ENCODE assay signal across 27 mouse cellular contexts in the genomic region with DNA sequence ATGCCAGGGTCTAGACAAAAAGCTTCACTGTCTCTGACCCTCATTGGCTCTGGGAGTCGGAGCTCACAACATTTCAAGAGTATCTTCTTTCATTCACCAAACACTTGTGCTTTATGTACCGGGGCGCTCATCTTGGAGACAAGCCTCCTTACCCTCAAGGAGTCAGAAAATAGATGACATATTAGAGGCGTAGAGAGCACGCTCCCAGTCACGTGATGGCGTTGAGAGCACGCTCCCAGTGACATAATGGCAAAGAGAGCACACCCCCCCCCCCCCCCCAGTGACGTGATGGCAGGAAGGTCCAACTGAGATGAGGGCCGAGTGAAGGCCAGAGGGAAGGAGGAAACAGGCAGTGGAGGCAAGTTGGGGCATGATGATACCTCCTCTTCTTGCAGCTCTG.
A peak's percentile ranks its signal among the peaks of the same experiment; 100 is the strongest.
DNase-seq lines count a peak whose midpoint lies in the region; ATAC-seq and TF ChIP-seq lines count a peak whose summit lies in the region.
"Had no signal": no experiment of that assay in that cellular context is flagged by ENCODE, and none has a peak within 500 bp of the region (broad histone marks: within the 10 kb centered on the region; RNA-seq: fewer than 3 reads in every experiment).

No protein-coding gene starts in this region.

- no peak for TF ChIP-seq POLR2A in cortical plate, adult 2 months (IDR thresholded peaks at IDR 0.05; ENCODE audit: extremely low read depth, insufficient read depth, low read length)

- H3K4me2 ChIP-seq in heart, embryonic 12.5 days: no peak overlapping the region
- no peak overlapping the region for H3K4me2 ChIP-seq in heart, embryonic 11.5 days
- no peak overlapping the region for H3K4me2 ChIP-seq in heart, postnatal 0 days (ENCODE audit: low read depth, low read length)
- H3K4me2 ChIP-seq in midbrain, embryonic 13.5 days (replicated peaks): no peak overlapping the region
- H3K4me2 ChIP-seq: hindbrain, embryonic 12.5 days; intestine, embryonic 15.5 days; liver, embryonic 12.5 days; midbrain, embryonic 12.5 days; neural tube, embryonic 13.5 days had no signal

- TF ChIP-seq EP300 in heart, postnatal 0 days (IDR thresholded peaks at IDR 0.05; ENCODE audit: low read depth): no peak

- peak overlapping the region; percentile 54 for H3K27ac ChIP-seq in heart, embryonic 12.5 days (ENCODE audit: poor library complexity, severe bottlenecking)
- H3K27ac ChIP-seq in heart, embryonic 11.5 days (ENCODE audit: low read depth, low read length): no peak overlapping the region
- peak overlapping the region; percentile 69 for H3K27ac ChIP-seq in heart, postnatal 0 days (ENCODE audit: low read depth)
- peak overlapping the region; percentile 95 for H3K27ac ChIP-seq in layer of hippocampus, adult 2 months
- peak overlapping the region; percentile 96 for H3K27ac ChIP-seq in cortical plate, adult 2 months (ENCODE audit: insufficient read depth, low read length)
- H3K27ac ChIP-seq in midbrain, embryonic 13.5 days: no peak overlapping the region
- H3K27ac ChIP-seq: forebrain, embryonic 10.5 days; hindbrain, embryonic 12.5 days; hindbrain, postnatal 0 days; intestine, embryonic 15.5 days; liver, embryonic 12.5 days; midbrain, embryonic 12.5 days; neural tube, embryonic 13.5 days had no signal

- ATAC-seq in heart, embryonic 12.5 days (ENCODE audit: insufficient number of reproducible peaks, low FRiP score): no peak
- no peak for ATAC-seq in heart, embryonic 11.5 days (replicated peaks; ENCODE audit: insufficient number of reproducible peaks, low FRiP score, low TSS enrichment)
- ATAC-seq in heart, postnatal 0 days (ENCODE audit: insufficient read depth, low read depth): no peak
- ATAC-seq in midbrain, embryonic 13.5 days: no peak
- ATAC-seq: activated CD4-positive, CD25-positive, alpha-beta regulatory T cell, adult 4 months; CD4-positive, CD25-positive, alpha-beta regulatory T cell, adult 4 months; forebrain, embryonic 16.5 days; intestine, embryonic 15.5 days; liver, embryonic 12.5 days; liver, postnatal 0 days had no signal

- H3K27me3 ChIP-seq in heart, embryonic 12.5 days (replicated peaks): no peaks in the 10 kb centered on the region
- no peaks in the 10 kb centered on the region for H3K27me3 ChIP-seq in heart, embryonic 11.5 days (ENCODE audit: control insufficient read depth, insufficient read depth, low read length)
- H3K27me3 ChIP-seq in heart, postnatal 0 days (ENCODE audit: control insufficient read depth, insufficient read depth, low read length): no peaks in the 10 kb centered on the region
- no peaks in the 10 kb centered on the region for H3K27me3 ChIP-seq in midbrain, embryonic 13.5 days
- H3K27me3 ChIP-seq: hindbrain, embryonic 12.5 days; intestine, embryonic 15.5 days; liver, embryonic 12.5 days; megakaryocyte, embryonic 14.5 days; neural tube, embryonic 13.5 days had no signal

- peaks cover 5% of the 10 kb centered on the region; the same call in 1 of the 2 replicates for H3K9me3 ChIP-seq in heart, embryonic 12.5 days (replicated peaks)
- no peaks in the 10 kb centered on the region for H3K9me3 ChIP-seq in heart, embryonic 11.5 days (replicated peaks; ENCODE audit: control insufficient read depth, low read length)
- H3K9me3 ChIP-seq in heart, postnatal 0 days (replicated peaks; ENCODE audit: control insufficient read depth, low read length): no peaks in the 10 kb centered on the region
- no peaks in the 10 kb centered on the region for H3K9me3 ChIP-seq in midbrain, embryonic 13.5 days
- H3K9me3 ChIP-seq: forebrain, embryonic 10.5 days; hindbrain, embryonic 12.5 days; intestine, embryonic 15.5 days; liver, embryonic 12.5 days; midbrain, embryonic 12.5 days; neural tube, embryonic 13.5 days had no signal

- H3K4me3 ChIP-seq in heart, embryonic 12.5 days: no peak overlapping the region
- H3K4me3 ChIP-seq in heart, embryonic 11.5 days (ENCODE audit: low read depth, low read length): no peak overlapping the region
- no peak overlapping the region for H3K4me3 ChIP-seq in heart, postnatal 0 days (ENCODE audit: low read depth, low read length)
- H3K4me3 ChIP-seq in layer of hippocampus, adult 2 months: no peak overlapping the region
- H3K4me3 ChIP-seq in cortical plate, adult 2 months (ENCODE audit: insufficient read depth, low read length): no peak overlapping the region
- H3K4me3 ChIP-seq in midbrain, embryonic 13.5 days (replicated peaks): no peak overlapping the region
- H3K4me3 ChIP-seq: forebrain, embryonic 10.5 days; hindbrain, embryonic 12.5 days; intestine, embryonic 15.5 days; liver, embryonic 12.5 days; megakaryocyte, embryonic 14.5 days; midbrain, embryonic 12.5 days; neural tube, embryonic 13.5 days had no signal

- no peak for DNase-seq in heart, postnatal 0 days (ENCODE audit: low spot score)
- DNase-seq in heart, adult 18-20 months: no peak
- no peak for DNase-seq in layer of hippocampus, adult 2 months (ENCODE audit: low spot score in 2 of 2)
- DNase-seq in layer of hippocampus, adult 9-10 months (ENCODE audit: low spot score): no peak
- DNase-seq: adrenal gland, adult 2 months; adrenal gland, postnatal 36 days; cerebellum, adult 18-20 months; cerebellum, postnatal 10 days; kidney, postnatal 14 days; liver, postnatal 0 days; lung, postnatal 36 days; right cerebral cortex, postnatal 4 days had no signal

- TF ChIP-seq CTCF in heart, postnatal 0 days (IDR thresholded peaks at IDR 0.05; ENCODE audit: low read depth): no peak
- TF ChIP-seq CTCF in layer of hippocampus, adult 2 months (conservative IDR thresholded peaks at IDR 0.05): no peak
- no peak for TF ChIP-seq CTCF in cortical plate, adult 2 months (IDR thresholded peaks at IDR 0.05; ENCODE audit: extremely low read depth, insufficient read depth, low read length)

- H3K9ac ChIP-seq in heart, embryonic 12.5 days: no peak overlapping the region
- no peak overlapping the region for H3K9ac ChIP-seq in heart, embryonic 11.5 days (ENCODE audit: low read depth, low read length)
- no peak overlapping the region for H3K9ac ChIP-seq in heart, postnatal 0 days (replicated peaks; ENCODE audit: low read depth, low read length)
- no peak overlapping the region for H3K9ac ChIP-seq in midbrain, embryonic 13.5 days (replicated peaks)
- H3K9ac ChIP-seq: hindbrain, embryonic 12.5 days; intestine, embryonic 15.5 days; liver, embryonic 12.5 days; liver, postnatal 0 days; midbrain, embryonic 12.5 days; neural tube, embryonic 13.5 days had no signal

- H3K36me3 ChIP-seq in heart, embryonic 12.5 days: no peaks in the 10 kb centered on the region
- H3K36me3 ChIP-seq in heart, embryonic 11.5 days (ENCODE audit: control insufficient read depth, insufficient read depth, low read length): no peaks in the 10 kb centered on the region
- no peaks in the 10 kb centered on the region for H3K36me3 ChIP-seq in heart, postnatal 0 days (replicated peaks; ENCODE audit: control insufficient read depth, insufficient read depth, low read length)
- no peaks in the 10 kb centered on the region for H3K36me3 ChIP-seq in midbrain, embryonic 13.5 days
- H3K36me3 ChIP-seq: forebrain, embryonic 10.5 days; hindbrain, embryonic 12.5 days; intestine, embryonic 15.5 days; liver, embryonic 12.5 days; midbrain, embryonic 12.5 days; neural tube, embryonic 13.5 days had no signal

- 80% methylated on average over 9 of the region's 10 CpGs for WGBS in heart, embryonic 12.5 days
- WGBS in heart, embryonic 11.5 days (ENCODE audit: insufficient replicate concordance): 73% methylated on average over 8 of the region's 10 CpGs
- WGBS in heart, postnatal 0 days: 83% methylated on average over 10 of the region's 10 CpGs
- 89% methylated on average over 8 of the region's 10 CpGs for WGBS in midbrain, embryonic 13.5 days

- peaks cover 42% of the 10 kb centered on the region for H3K4me1 ChIP-seq in heart, embryonic 12.5 days (replicated peaks)
- H3K4me1 ChIP-seq in heart, embryonic 11.5 days (ENCODE audit: control insufficient read depth, insufficient read depth, low read length): peaks cover 15% of the 10 kb centered on the region
- peaks cover 13% of the 10 kb centered on the region for H3K4me1 ChIP-seq in heart, postnatal 0 days (ENCODE audit: control insufficient read depth, insufficient read depth)
- H3K4me1 ChIP-seq in cortical plate, adult 2 months (ENCODE audit: control insufficient read depth, insufficient read depth, low read length): peaks cover 7% of the 10 kb centered on the region
- peaks cover 9% of the 10 kb centered on the region; the same call in 1 of the 2 replicates for H3K4me1 ChIP-seq in midbrain, embryonic 13.5 days (replicated peaks)
- H3K4me1 ChIP-seq: intestine, embryonic 15.5 days; megakaryocyte, embryonic 14.5 days; midbrain, embryonic 12.5 days; neural tube, embryonic 13.5 days had no signal

Comparison
In these comparisons a context has a peak if more than half of its experiments do, and no peak if none do; other contexts are left out.
1. H3K27ac ChIP-seq: peak in heart, embryonic 12.5 days (single experiment), heart, postnatal 0 days (single experiment), layer of hippocampus, adult 2 months (single experiment) and cortical plate, adult 2 months (single experiment); none in heart, embryonic 11.5 days (single experiment) and midbrain, embryonic 13.5 days (single experiment).